9 mouse cellular contexts compared by ENCODE assay signal in the genomic region with DNA sequence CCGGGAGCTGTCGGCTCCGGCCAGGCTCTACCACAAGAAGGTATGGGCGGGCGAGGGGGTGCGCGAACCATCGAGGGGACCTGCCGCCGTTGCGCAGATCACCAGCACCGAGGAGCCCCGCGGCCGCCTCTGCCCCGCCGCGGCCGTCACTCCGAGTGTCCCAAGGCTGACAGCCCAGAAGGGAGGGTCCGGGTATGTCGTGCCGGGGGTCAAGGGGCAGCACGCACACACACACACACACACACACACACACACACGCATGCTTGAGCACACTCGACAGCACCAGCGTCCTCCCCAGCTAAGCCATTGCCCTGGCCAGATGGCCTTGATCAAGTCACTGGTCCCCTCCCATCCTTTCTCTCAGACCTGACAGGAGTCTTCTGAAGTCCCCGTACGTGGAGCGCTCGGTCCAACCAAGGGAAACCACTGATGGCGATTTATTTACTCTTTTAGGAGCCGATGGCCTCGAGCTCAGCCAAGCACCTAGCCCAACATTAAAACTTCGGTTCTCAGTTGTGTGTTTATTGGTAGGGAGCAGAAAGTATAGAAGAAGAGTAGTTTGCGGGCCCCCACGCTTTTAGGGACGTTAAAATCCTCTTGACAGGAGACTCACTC. TPM values are rescaled to one million over a fixed set of nuclear protein-coding genes. Genes with fewer than 3 reads are reported as not detected.
DNase-seq lines count a peak whose midpoint lies in the region; ATAC-seq and TF ChIP-seq lines count a peak whose summit lies in the region.
"Had no signal": no experiment of that assay in that cellular context is flagged by ENCODE, and none has a peak within 500 bp of the region (broad histone marks: within the 10 kb centered on the region; RNA-seq: fewer than 3 reads in every experiment).

No protein-coding gene starts in this region.

- no peak for TF ChIP-seq CTCF in cerebellum, adult 2 months (IDR thresholded peaks at IDR 0.05; ENCODE audit: borderline replicate concordance, insufficient read depth, low read depth, low read length)

- no peaks in the 10 kb centered on the region for H3K27me3 ChIP-seq in cerebellum, adult 2 months (ENCODE audit: control insufficient read depth, insufficient read depth, low read length)
- H3K27me3 ChIP-seq in forebrain, embryonic 12.5 days = no peaks in the 10 kb centered on the region
- no peaks in the 10 kb centered on the region for H3K27me3 ChIP-seq in liver, embryonic 13.5 days
- no peaks in the 10 kb centered on the region for H3K27me3 ChIP-seq in stomach, embryonic 16.5 days (ENCODE audit: control insufficient read depth, insufficient read depth, low read length)

- ATAC-seq in forebrain, embryonic 12.5 days (ENCODE audit: low FRiP score) = peak; percentile 63
- ATAC-seq in liver, embryonic 13.5 days (ENCODE audit: low read depth) = peak; percentile 32
- ATAC-seq in stomach, embryonic 16.5 days (ENCODE audit: insufficient read depth, low FRiP score) = peak; percentile 34

- no peaks in the 10 kb centered on the region for H3K9me3 ChIP-seq in forebrain, embryonic 12.5 days
- H3K9me3 ChIP-seq in liver, embryonic 13.5 days (replicated peaks) = no peaks in the 10 kb centered on the region
- no peaks in the 10 kb centered on the region for H3K9me3 ChIP-seq in stomach, embryonic 16.5 days (replicated peaks; ENCODE audit: control insufficient read depth, low read length)

- H3K27ac ChIP-seq in cerebellum, adult 2 months (ENCODE audit: insufficient read depth, low read length) = no peak overlapping the region
- peak overlapping the region; percentile 99; the same call in 1 of the 2 replicates for H3K27ac ChIP-seq in forebrain, embryonic 12.5 days
- H3K27ac ChIP-seq in liver, embryonic 13.5 days = peak overlapping the region; percentile 87
- H3K27ac ChIP-seq in stomach, embryonic 16.5 days (ENCODE audit: low read length) = peak overlapping the region; percentile 46; the same call in 1 of the 2 replicates

- TF ChIP-seq POLR2A in cerebellum, adult 2 months (IDR thresholded peaks at IDR 0.05; ENCODE audit: borderline replicate concordance, insufficient read depth, low read length) = no peak

- H3K36me3 ChIP-seq in forebrain, embryonic 12.5 days (replicated peaks) = peaks cover 42% of the 10 kb centered on the region
- peaks cover 48% of the 10 kb centered on the region for H3K36me3 ChIP-seq in liver, embryonic 13.5 days
- H3K36me3 ChIP-seq in stomach, embryonic 16.5 days (ENCODE audit: control insufficient read depth, insufficient read depth, low read length) = 0 out of 2 replicates have a peak, but pooled peaks cover 11% of the 10 kb centered on the region

- H3K9ac ChIP-seq in forebrain, embryonic 12.5 days = peak overlapping the region; percentile 74
- H3K9ac ChIP-seq in liver, embryonic 13.5 days = peak overlapping the region; percentile 88
- peak overlapping the region; percentile 80 for H3K9ac ChIP-seq in stomach, embryonic 16.5 days (ENCODE audit: low read length)

- H3K4me3 ChIP-seq in cerebellum, adult 2 months (replicated peaks; ENCODE audit: insufficient read depth, low read depth, low read length) = peak overlapping the region; percentile 88
- H3K4me3 ChIP-seq in forebrain, embryonic 12.5 days (replicated peaks) = peak overlapping the region; percentile 99
- peak overlapping the region; percentile 100 for H3K4me3 ChIP-seq in liver, embryonic 13.5 days (replicated peaks)
- H3K4me3 ChIP-seq in stomach, embryonic 16.5 days (replicated peaks; ENCODE audit: low read length) = peak overlapping the region; percentile 97

- H3K4me1 ChIP-seq in cerebellum, adult 2 months (ENCODE audit: control insufficient read depth, insufficient read depth, low read length) = peaks cover 7% of the 10 kb centered on the region
- peaks cover 33% of the 10 kb centered on the region for H3K4me1 ChIP-seq in forebrain, embryonic 12.5 days
- H3K4me1 ChIP-seq in liver, embryonic 13.5 days (replicated peaks) = peaks cover 41% of the 10 kb centered on the region
- peaks cover 17% of the 10 kb centered on the region for H3K4me1 ChIP-seq in stomach, embryonic 16.5 days (ENCODE audit: control insufficient read depth, insufficient read depth, low read length)

- peak overlapping the region; percentile 92 for H3K4me2 ChIP-seq in forebrain, embryonic 12.5 days
- peak overlapping the region; percentile 94 for H3K4me2 ChIP-seq in liver, embryonic 13.5 days
- peak overlapping the region; percentile 81 for H3K4me2 ChIP-seq in stomach, embryonic 16.5 days (ENCODE audit: low read depth, low read length)

- under 1% methylated on average over 38 of the region's 38 CpGs for WGBS in cerebellum, adult 2 months
- 2% methylated on average over 38 of the region's 38 CpGs for WGBS in forebrain, embryonic 12.5 days
- WGBS in liver, embryonic 13.5 days (ENCODE audit: insufficient replicate concordance) = 1% methylated on average over 36 of the region's 38 CpGs
- WGBS in stomach, embryonic 16.5 days = under 1% methylated on average over 38 of the region's 38 CpGs

- DNase-seq in cerebellum, adult 2 months = no peak
- DNase-seq in cerebellum, adult 11-12 months = no peak
- peak; percentile 25 for DNase-seq in 3T3-L1 (ENCODE audit: low read depth, low spot score)
- DNase-seq in liver, embryonic 13.5 days = no peak
- no peak for DNase-seq in layer of hippocampus, adult 11-12 months (ENCODE audit: low spot score)
- DNase-seq in embryo, embryonic 9.5 days (ENCODE audit: extremely low spot score) = no peak

RNA-seq across cellular contexts. Expression of gene Iscu, which starts 0.5 kb away (rescaled TPM):
- polyA plus RNA-seq in cerebellum, adult 2 months (2012; rRNA removed) = 302 and 362 TPM in 2 replicates
- polyA plus RNA-seq in forebrain, embryonic 12.5 days (2016; fragmentation: Nextera tagmentation; extraction: Ambion mirVana) = 107 and 113 TPM in 2 replicates
- 104 and 106 TPM in 2 replicates for polyA plus RNA-seq in liver, embryonic 13.5 days (2015; fragmentation: Nextera tagmentation; extraction: Ambion mirVana)
- polyA plus RNA-seq in stomach, embryonic 16.5 days (2015; fragmentation: Nextera tagmentation; extraction: Ambion mirVana) = 97.0 and 112 TPM in 2 replicates

RNA-seq across cellular contexts. Expression of gene Sart3, which starts 0.7 kb away (rescaled TPM):
- polyA plus RNA-seq in cerebellum, adult 2 months (2012; rRNA removed) = 43.5 and 47.5 TPM in 2 replicates
- polyA plus RNA-seq in forebrain, embryonic 12.5 days (2016; fragmentation: Nextera tagmentation; extraction: Ambion mirVana) = 78.4 and 78.8 TPM in 2 replicates
- 21.2 and 24.2 TPM in 2 replicates for polyA plus RNA-seq in liver, embryonic 13.5 days (2015; fragmentation: Nextera tagmentation; extraction: Ambion mirVana)
- 30.8 and 35.0 TPM in 2 replicates for polyA plus RNA-seq in stomach, embryonic 16.5 days (2015; fragmentation: Nextera tagmentation; extraction: Ambion mirVana)

RNA-seq across cellular contexts. Expression of gene Tmem119, which starts 27.3 kb away (rescaled TPM):
- 6.0 and 7.4 TPM in 2 replicates for polyA plus RNA-seq in cerebellum, adult 2 months (2012; rRNA removed)
- polyA plus RNA-seq in forebrain, embryonic 12.5 days (2016; fragmentation: Nextera tagmentation; extraction: Ambion mirVana) = 13.9 and 19.4 TPM in 2 replicates
- polyA plus RNA-seq in liver, embryonic 13.5 days (2015; fragmentation: Nextera tagmentation; extraction: Ambion mirVana) = 3.8 TPM in 2 replicates
- polyA plus RNA-seq in stomach, embryonic 16.5 days (2015; fragmentation: Nextera tagmentation; extraction: Ambion mirVana) = 71.4 and 73.0 TPM in 2 replicates

RNA-seq across cellular contexts. Expression of gene Ficd, which starts 37.4 kb away (rescaled TPM):
- 15.3 and 16.1 TPM in 2 replicates for polyA plus RNA-seq in cerebellum, adult 2 months (2012; rRNA removed)
- polyA plus RNA-seq in forebrain, embryonic 12.5 days (2016; fragmentation: Nextera tagmentation; extraction: Ambion mirVana) = 5.4 and 7.2 TPM in 2 replicates
- 2.2 and 2.5 TPM in 2 replicates for polyA plus RNA-seq in liver, embryonic 13.5 days (2015; fragmentation: Nextera tagmentation; extraction: Ambion mirVana)
- polyA plus RNA-seq in stomach, embryonic 16.5 days (2015; fragmentation: Nextera tagmentation; extraction: Ambion mirVana) = 7.0 and 9.1 TPM in 2 replicates

RNA-seq across cellular contexts. Expression of gene 1700069L16Rik, which starts 48.4 kb away (rescaled TPM):
- polyA plus RNA-seq in cerebellum, adult 2 months (2012; rRNA removed) = 0.29 and 0.39 TPM in 2 replicates
- not detected in 2 replicates for polyA plus RNA-seq in forebrain, embryonic 12.5 days (2016; fragmentation: Nextera tagmentation; extraction: Ambion mirVana)
- not detected in 2 replicates for polyA plus RNA-seq in liver, embryonic 13.5 days (2015; fragmentation: Nextera tagmentation; extraction: Ambion mirVana)
- not detected in 2 replicates for polyA plus RNA-seq in stomach, embryonic 16.5 days (2015; fragmentation: Nextera tagmentation; extraction: Ambion mirVana)
- polyA plus RNA-seq: gonadal fat pad, adult 2 months had no signal
